Mouse (Mus musculus): ENCODE measurements around the gene Tmem121b. TPM values are rescaled to one million over a fixed set of nuclear protein-coding genes. Genes with fewer than 3 reads are reported as not detected.

Gene Tmem121b
- 10 to 100 TPM; 43.6 to 47.4 (median 46.5) TPM for total RNA-seq (2022)

DNA sequence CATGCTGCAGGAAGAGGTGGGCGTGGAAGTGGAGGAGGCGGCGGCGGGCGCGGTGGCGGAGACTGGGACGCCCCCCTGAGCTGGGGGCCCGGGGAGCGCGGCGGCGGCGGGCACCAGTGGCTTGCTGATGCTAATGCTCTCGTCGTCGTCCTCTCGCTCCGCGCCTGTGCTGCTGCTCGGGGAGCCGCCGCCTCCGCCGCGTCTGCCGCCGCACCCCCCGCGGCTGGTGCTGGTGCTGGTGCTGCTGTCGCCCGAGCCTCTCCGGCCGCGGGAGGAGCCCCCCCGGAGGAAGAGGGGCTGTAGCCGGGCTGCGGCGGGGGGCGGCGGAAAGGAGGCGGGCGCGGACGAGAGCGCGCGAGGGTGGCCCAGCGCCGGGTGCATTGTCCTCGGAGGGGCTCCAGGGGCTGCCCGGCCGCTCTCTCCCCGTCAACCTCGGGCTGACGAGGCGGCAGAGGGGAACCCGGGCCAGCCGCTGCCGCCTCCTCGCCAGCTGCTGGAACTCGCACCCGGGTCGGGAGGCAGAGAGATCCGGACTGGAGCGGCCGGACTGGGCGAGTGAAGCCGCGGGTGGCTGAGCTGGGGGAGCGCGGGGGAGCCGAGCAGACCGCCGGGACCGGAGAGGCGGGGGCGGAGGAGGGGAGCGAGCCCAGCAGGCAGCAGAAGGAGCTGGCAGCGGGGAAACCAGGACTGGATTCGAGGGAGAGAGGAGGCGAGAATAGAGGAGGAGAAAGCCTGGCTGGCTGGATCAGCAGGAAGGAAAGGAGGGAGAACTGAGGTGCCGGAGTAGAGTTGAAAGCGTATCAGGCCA lies at the start of gene Tmem121b:
Gene Tmem121b (minus strand): TSS at position 434 of the 808 bp plus-strand sequence.
- peak; percentile 66 to 95 for DNase-seq (ENCODE audit: low spot score in 2 of 2)

DNA sequence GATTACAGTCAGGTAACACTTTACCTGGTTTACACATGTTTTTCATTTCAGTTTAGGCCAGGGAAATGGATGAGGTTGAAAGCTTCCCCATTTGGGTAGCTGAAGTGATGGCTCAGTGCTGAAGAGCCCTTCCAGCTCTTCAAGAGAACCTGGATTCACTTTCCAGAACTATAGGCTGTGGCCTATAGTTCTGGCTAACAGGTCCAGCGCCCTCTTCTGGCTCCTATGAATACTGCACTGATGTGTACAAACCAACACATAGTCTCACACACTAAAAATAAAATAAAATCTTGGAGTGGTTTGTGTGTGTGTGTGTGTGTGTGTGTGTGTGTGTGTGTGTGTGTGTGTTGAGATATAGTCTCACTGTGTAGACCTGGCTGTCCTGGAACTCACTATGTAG lies 48.5 kb upstream of the Tmem121b start:
- no peak for DNase-seq (ENCODE audit: low spot score in 2 of 2)

GRCm38 (mm10) chr6:120541386-120541785 lies 47.8 kb upstream of the Tmem121b start:
- DNase-seq (ENCODE audit: low spot score in 2 of 2): no peak

- no peak for DNase-seq (ENCODE audit: low spot score in 2 of 2)
Measured at GRCm38 (mm10) chr6:120539781-120540231, 46.2 kb upstream of the Tmem121b start.

DNA sequence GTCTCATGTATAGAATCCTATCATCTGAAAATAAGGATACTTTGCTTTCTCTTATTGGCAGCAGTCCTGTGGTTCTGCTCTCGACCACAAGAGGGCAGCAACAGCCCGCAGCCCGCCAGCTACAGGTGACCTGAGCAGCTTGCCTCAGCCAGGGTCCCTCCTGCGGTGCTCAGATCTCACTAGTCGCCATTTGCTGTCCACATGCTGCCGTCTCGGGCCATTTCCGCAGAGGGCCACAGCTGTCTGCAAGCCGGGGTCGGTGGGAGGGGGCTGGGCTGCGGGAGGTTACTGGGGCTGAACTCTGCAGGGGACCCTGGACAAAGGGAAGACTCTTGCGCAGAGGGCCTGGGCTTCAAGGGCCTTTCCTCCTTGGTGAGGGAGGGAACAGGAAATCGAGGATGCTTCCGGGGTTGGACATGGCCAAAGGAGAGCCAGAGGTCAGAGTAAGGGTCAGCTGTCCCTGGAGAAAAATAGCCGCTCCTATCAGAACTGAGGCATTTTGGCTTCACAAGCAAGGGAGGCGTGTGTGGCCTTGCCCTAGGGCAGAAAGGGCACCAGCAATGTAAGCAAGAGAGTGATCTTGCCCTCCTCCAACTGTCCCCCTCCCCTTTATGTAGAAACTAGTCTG lies 45.6 kb upstream of the Tmem121b start:
- peak in 1 of 2 experiments; percentile 47 for DNase-seq (ENCODE audit: low spot score in 2 of 2)

DNA sequence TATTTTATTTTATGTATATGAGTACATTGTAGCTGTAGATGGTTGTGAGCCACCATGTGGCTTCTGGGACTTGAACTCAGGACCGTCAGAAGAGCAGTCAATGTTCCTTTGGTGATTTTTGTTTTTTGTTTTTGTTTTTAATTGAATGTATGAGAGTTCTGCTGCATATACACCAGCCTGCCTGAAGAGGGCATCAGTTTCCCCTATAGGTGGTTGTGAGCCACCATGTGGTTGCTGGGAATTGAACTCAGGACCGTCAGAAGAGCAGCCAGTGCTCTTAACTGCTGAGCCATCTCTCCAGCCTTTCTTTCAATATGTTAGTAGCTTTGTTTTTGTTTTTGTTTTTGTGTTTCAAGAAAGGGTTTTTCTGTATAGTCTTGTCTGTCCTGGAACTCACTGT lies 42.7 kb upstream of the Tmem121b start:
- DNase-seq (ENCODE audit: low spot score in 2 of 2): no peak

- DNase-seq (ENCODE audit: low spot score in 2 of 2): no peak
Measured at GRCm38 (mm10) chr6:120532594-120532993, 39.0 kb upstream of the Tmem121b start.

DNA sequence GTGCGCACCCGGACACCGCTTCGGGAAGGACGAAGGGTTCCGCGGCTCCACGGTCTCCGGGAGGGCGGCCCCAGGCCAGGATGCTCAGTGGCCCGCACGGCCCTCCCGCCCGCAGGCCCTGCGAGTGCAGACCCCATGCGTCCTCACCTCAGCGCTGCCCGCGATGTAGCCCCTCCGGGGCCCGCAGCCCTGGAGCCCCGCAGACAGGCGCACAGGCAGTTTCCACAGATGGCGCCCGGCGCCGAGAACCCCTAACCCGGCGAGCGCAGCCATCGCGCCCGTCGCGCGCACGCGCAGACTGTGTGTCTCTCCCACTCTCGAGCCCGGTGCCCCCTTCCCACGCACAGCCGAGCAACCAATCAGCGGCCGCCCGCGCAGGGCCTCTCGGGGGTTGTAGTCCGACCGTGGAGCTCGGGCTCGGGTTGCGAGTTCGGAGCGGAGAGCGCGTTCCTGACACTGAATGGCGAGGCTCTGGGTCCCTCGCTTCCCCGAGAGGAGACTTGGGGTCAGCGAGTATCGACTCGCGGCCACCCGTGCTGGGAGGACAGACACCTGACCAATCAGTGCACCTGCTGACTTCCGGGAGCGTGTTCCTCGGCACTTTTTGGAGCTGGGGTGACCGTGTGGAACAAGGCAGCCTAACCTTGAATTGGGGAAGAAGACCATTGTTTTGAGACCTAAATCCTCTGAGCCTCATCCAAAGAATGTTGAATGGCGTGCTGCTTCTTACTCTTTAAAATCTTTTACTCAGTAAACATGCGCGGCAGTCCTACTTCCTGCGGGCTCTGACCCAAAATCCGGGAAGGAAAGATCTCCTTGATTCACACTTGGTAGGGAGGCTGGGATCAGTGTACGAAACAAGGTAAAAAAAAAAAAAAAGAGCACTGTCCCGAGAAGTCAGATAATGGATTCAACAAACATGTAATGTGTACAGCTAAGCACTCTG lies 37.7 kb upstream of the Tmem121b start, which contains the start of gene Hdhd5:
Gene Hdhd5 (minus strand): TSS at position 300 of the 946 bp plus-strand sequence.
- DNase-seq (ENCODE audit: low spot score in 2 of 2): peak; percentile 89 to 90

GRCm38 (mm10) chr6:120529123-120529522 lies 35.5 kb upstream of the Tmem121b start:
- DNase-seq (ENCODE audit: low spot score in 2 of 2): no peak

GRCm38 (mm10) chr6:120524796-120525195 lies 31.2 kb upstream of the Tmem121b start:
- no peak for DNase-seq (ENCODE audit: low spot score in 2 of 2)

- DNase-seq (ENCODE audit: low spot score in 2 of 2): no peak
Measured at GRCm38 (mm10) chr6:120519647-120520046, 26.0 kb upstream of the Tmem121b start.

GRCm38 (mm10) chr6:120517311-120517710 lies 23.7 kb upstream of the Tmem121b start:
- no peak for DNase-seq (ENCODE audit: low spot score in 2 of 2)

- DNase-seq (ENCODE audit: low spot score in 2 of 2): no peak
Measured at GRCm38 (mm10) chr6:120516879-120517278, 23.3 kb upstream of the Tmem121b start.

GRCm38 (mm10) chr6:120516422-120516821 lies 22.8 kb upstream of the Tmem121b start:
- no peak for DNase-seq (ENCODE audit: low spot score in 2 of 2)

GRCm38 (mm10) chr6:120511212-120511611 lies 17.6 kb upstream of the Tmem121b start:
- no peak for DNase-seq (ENCODE audit: low spot score in 2 of 2)

DNA sequence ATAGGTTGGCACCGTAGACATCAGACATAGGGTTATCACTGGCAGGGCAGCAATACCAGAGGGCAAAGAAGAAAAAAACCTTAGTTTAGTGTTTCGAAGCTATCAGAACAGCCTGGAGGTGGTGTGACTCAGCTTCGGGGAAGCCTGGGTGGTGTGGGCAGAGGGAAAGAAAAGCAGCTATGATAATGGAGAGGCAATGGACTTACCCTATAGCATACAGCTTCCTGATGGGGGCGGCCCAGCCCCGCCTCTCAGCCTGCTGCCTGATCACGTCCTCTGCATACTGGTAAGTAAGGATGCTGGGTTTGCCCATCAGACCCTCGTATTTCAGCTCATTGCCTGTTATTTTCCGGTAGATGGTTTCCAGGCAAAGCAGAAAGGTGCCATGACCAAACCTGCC lies 16.8 kb upstream of the Tmem121b start:
- DNase-seq (ENCODE audit: low spot score in 2 of 2): peak in 1 of 2 experiments; percentile 90

DNA sequence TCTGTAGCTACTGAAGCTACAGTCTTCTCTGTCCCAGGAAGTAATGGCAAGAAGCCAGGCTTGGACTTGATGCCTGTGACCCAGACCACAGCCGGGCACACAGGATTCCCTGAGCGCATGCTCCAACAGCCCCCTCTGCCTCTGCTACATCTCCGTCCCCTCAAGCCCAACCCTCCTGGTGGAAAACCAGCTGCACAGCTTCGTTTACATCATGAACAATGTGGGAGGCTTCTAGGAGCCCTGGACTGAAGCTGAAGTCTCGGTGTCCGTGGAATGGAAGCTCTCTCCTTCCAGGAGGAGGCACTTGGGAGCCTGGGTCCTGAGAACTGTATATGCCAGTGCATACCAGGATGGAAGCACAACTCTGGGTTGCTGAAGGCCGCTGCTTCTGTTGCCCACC lies 16.4 kb upstream of the Tmem121b start:
- DNase-seq (ENCODE audit: low spot score in 2 of 2): no peak

- DNase-seq (ENCODE audit: low spot score in 2 of 2): no peak
Measured at GRCm38 (mm10) chr6:120508645-120509044, 15.0 kb upstream of the Tmem121b start.

- no peak for DNase-seq (ENCODE audit: low spot score in 2 of 2)
Measured at GRCm38 (mm10) chr6:120505531-120505930, 11.9 kb upstream of the Tmem121b start.

- peak in 1 of 2 experiments; percentile 82 for DNase-seq (ENCODE audit: low spot score in 2 of 2)
Measured at GRCm38 (mm10) chr6:120504051-120504450, 10.4 kb upstream of the Tmem121b start.

DNA sequence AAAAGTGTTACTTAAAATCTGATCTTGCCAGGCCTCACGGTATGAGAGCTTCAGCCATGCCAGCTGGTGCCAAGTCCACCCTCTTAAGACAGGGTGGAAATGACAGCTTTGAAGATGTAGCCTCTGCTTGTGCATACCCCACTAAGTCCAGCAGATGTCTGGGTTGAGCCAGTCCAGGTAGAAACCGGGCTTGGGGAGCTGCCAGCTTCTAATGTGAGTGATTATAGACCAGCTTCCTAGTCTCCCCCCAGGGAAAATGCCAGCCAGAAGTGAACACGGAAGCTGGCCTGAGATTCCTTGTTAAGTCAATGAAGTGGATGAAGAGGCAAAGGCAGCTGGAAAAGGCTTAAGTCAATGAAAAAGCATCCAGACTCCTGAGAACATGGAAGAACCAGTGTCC lies 2.9 kb upstream of the Tmem121b start:
- DNase-seq (ENCODE audit: low spot score in 2 of 2): no peak
